Mouse (Mus musculus) liver, embryonic 13.5 days (tissue): ENCODE measurements around the gene Bloc1s3. TPM values are rescaled to one million over a fixed set of nuclear protein-coding genes. Genes with fewer than 3 reads are reported as not detected.

Experiments used
- ATAC-seq: fragments of 200-750 bp; cut with Nextera tagmentation; 2 replicates; pipeline ENCODE4 v1.8.0; 2017; ENCODE audit warnings: low read depth, mild to moderate bottlenecking, moderate number of reproducible peaks, moderate library complexity
- DNase-seq: peaks from one replicate; pipeline ENCODE4 v3.0.0; 2022
- H3K27ac ChIP-seq: fragments of 300-500 bp; sonication (generic); 2 replicates; pipeline ENCODE4 v1.5.1; 2015; ENCODE audit warnings: moderate library complexity, mild to moderate bottlenecking, inconsistent platforms
- H3K27me3 ChIP-seq: fragments of 300-500 bp; sonication (generic); 2 replicates; pipeline ENCODE4 v1.6.1; 2015; ENCODE audit warnings: mild to moderate bottlenecking, inconsistent platforms
- H3K36me3 ChIP-seq: fragments of 300-500 bp; sonication (generic); 2 replicates; pipeline ENCODE4 v1.6.1; 2015; ENCODE audit warnings: mild to moderate bottlenecking, inconsistent platforms
- H3K4me1 ChIP-seq: fragments of 300-500 bp; sonication (generic); replicated peaks from 2 replicates; pipeline ENCODE4 v1.6.1; 2015; ENCODE audit warnings: inconsistent platforms
- H3K4me2 ChIP-seq: fragments of 300-500 bp; sonication (generic); 2 replicates; pipeline ENCODE4 v1.6.1; 2015; ENCODE audit warnings: inconsistent platforms, mild to moderate bottlenecking, moderate library complexity
- H3K4me3 ChIP-seq: fragments of 300-500 bp; sonication (generic); replicated peaks from 2 replicates; pipeline ENCODE4 v1.5.1; 2015; ENCODE audit warnings: mild to moderate bottlenecking, inconsistent platforms
- H3K9ac ChIP-seq: fragments of 300-500 bp; sonication (generic); 2 replicates; pipeline ENCODE4 v1.6.1; 2015; ENCODE audit warnings: mild to moderate bottlenecking, inconsistent platforms
- H3K9me3 ChIP-seq: fragments of 300-500 bp; sonication (generic); replicated peaks from 2 replicates; pipeline ENCODE4 v1.6.1; 2016; ENCODE audit warnings: inconsistent platforms
- WGBS: fragments of 180-500 bp; shearing (Covaris S2); methylation state at CpG from one replicate; pipeline ENCODE4 v1.1.7; 2015; ENCODE audit not compliant: insufficient replicate concordance; 5-methylcytosine and 5-hydroxymethylcytosine counted together
- polyA plus RNA-seq: library from polyadenylated mRNA; unstranded; fragments of >200 nt; fragmentation: Nextera tagmentation; extraction: Ambion mirVana; gene quantifications from 2 replicates; pipeline ENCODE4 v1.2.1, GENCODE M21; 2015

The Bloc1s3 gene
- polyA plus RNA-seq, 1 experiment from 2014 or later, result 1.3 TPM

GRCm38 (mm10) chr7:19496214-19496555 is 12.0 kb downstream of the Bloc1s3 start:
- 62% methylated on average over 5 of the region's 5 CpGs for WGBS
- ATAC-seq (no peak), DNase-seq (no peak)
- H3K4me3 ChIP-seq, result no peak overlapping the region
- peaks cover 5% of the 10 kb centered on the region; the same call in 1 of the 2 replicates for H3K27me3 ChIP-seq
- H3K4me1 ChIP-seq, result peaks cover 37% of the 10 kb centered on the region
- no peaks in the 10 kb centered on the region for H3K9me3 ChIP-seq
- no peak overlapping the region for H3K27ac ChIP-seq
- no peaks in the 10 kb centered on the region for H3K36me3 ChIP-seq
- H3K9ac ChIP-seq, result no peak overlapping the region
- no peak overlapping the region for H3K4me2 ChIP-seq

GRCm38 (mm10) chr7:19495521-19496213 is 12.5 kb downstream of the Bloc1s3 start:
- H3K4me1 ChIP-seq, result peaks cover 37% of the 10 kb centered on the region
- no peak overlapping the region for H3K4me2 ChIP-seq
- H3K9me3 ChIP-seq, result no peaks in the 10 kb centered on the region
- H3K36me3 ChIP-seq, result no peaks in the 10 kb centered on the region
- no peak overlapping the region for H3K9ac ChIP-seq
- H3K27ac ChIP-seq, result no peak overlapping the region
- H3K4me3 ChIP-seq, result no peak overlapping the region
- H3K27me3 ChIP-seq, result peaks cover 9% of the 10 kb centered on the region; the same call in 1 of the 2 replicates
- WGBS, result 58% methylated on average over 20 of the region's 20 CpGs
- ATAC-seq (peak; percentile 26; the same call in 1 of the 2 replicates), DNase-seq (no peak)

- Histone ChIP-seq H3K36me3 (no peaks in the 10 kb centered on the region), H3K27me3 (peaks cover 12% of the 10 kb centered on the region), H3K4me3 (no peak overlapping the region), H3K9ac (no peak overlapping the region), H3K9me3 (no peaks in the 10 kb centered on the region), H3K4me1 (peaks cover 33% of the 10 kb centered on the region), H3K27ac (no peak overlapping the region), H3K4me2 (no peak overlapping the region)
- no peak for DNase-seq
- WGBS, result 77% methylated on average over 25 of the region's 25 CpGs
- no peak for ATAC-seq
Observed at GRCm38 (mm10) chr7:19494751-19495474, 13.3 kb downstream of the Bloc1s3 start.

- WGBS, result 33% methylated on average over 26 of the region's 26 CpGs
- ATAC-seq (no peak), DNase-seq (no peak)
- H3K4me1 ChIP-seq, result peaks cover 18% of the 10 kb centered on the region
- H3K9ac ChIP-seq, result no peak overlapping the region
- H3K9me3 ChIP-seq, result no peaks in the 10 kb centered on the region
- H3K36me3 ChIP-seq, result no peaks in the 10 kb centered on the region
- H3K4me3 ChIP-seq, result no peak overlapping the region
- H3K4me2 ChIP-seq, result peak overlapping the region; percentile 16
- no peak overlapping the region for H3K27ac ChIP-seq
- H3K27me3 ChIP-seq, result peaks cover 31% of the 10 kb centered on the region
Observed at GRCm38 (mm10) chr7:19491731-19492130, 16.4 kb downstream of the Bloc1s3 start.

GRCm38 (mm10) chr7:19489525-19489924 is 18.6 kb downstream of the Bloc1s3 start:
- Histone ChIP-seq H3K4me2 (no peak overlapping the region), H3K9ac (no peak overlapping the region), H3K27ac (no peak overlapping the region), H3K9me3 (no peaks in the 10 kb centered on the region), H3K27me3 (peaks cover 31% of the 10 kb centered on the region), H3K4me1 (peaks cover 8% of the 10 kb centered on the region), H3K36me3 (no peaks in the 10 kb centered on the region), H3K4me3 (no peak overlapping the region)
- DNase-seq (no peak), ATAC-seq (no peak)
- WGBS, result 69% methylated on average over 31 of the region's 31 CpGs

- no peak for DNase-seq
- peaks cover 30% of the 10 kb centered on the region for H3K27me3 ChIP-seq
- WGBS, result 28% methylated on average over 7 of the region's 7 CpGs
Observed at GRCm38 (mm10) chr7:19486549-19486948, 21.6 kb downstream of the Bloc1s3 start.

GRCm38 (mm10) chr7:19485488-19485887 is 22.7 kb downstream of the Bloc1s3 start:
- H3K36me3 ChIP-seq, result no peaks in the 10 kb centered on the region
- peaks cover 3% of the 10 kb centered on the region; the same call in 1 of the 2 replicates for H3K4me1 ChIP-seq
- H3K4me3 ChIP-seq, result no peak overlapping the region
- DNase-seq (no peak), ATAC-seq (no peak)
- H3K27ac ChIP-seq, result no peak overlapping the region
- 65% methylated on average over 1 of the region's 1 CpGs for WGBS
- no peak overlapping the region for H3K4me2 ChIP-seq
- H3K9me3 ChIP-seq, result no peaks in the 10 kb centered on the region
- peaks cover 22% of the 10 kb centered on the region for H3K27me3 ChIP-seq
- H3K9ac ChIP-seq, result no peak overlapping the region

More at GRCm38 (mm10) chr7:19486549-19486948, 21.6 kb downstream of the Bloc1s3 start:
- no peaks in the 10 kb centered on the region for H3K36me3 ChIP-seq
- H3K4me1 ChIP-seq, result peaks cover 6% of the 10 kb centered on the region
- H3K4me3 ChIP-seq, result no peak overlapping the region
- no peak overlapping the region for H3K9ac ChIP-seq
- no peak overlapping the region for H3K4me2 ChIP-seq
- H3K9me3 ChIP-seq, result no peaks in the 10 kb centered on the region
- ATAC-seq, result no peak
- H3K27ac ChIP-seq, result no peak overlapping the region

- 0 out of 2 replicates have a peak, but pooled peaks cover 4% of the 10 kb centered on the region for H3K4me1 ChIP-seq
- H3K27me3 ChIP-seq, result 0 out of 2 replicates have a peak, but pooled peaks cover 5% of the 10 kb centered on the region
- 78% methylated on average over 8 of the region's 8 CpGs for WGBS
- H3K9ac ChIP-seq, result no peak overlapping the region
- H3K4me3 ChIP-seq, result no peak overlapping the region
- H3K36me3 ChIP-seq, result no peaks in the 10 kb centered on the region
- no peak overlapping the region for H3K4me2 ChIP-seq
- no peaks in the 10 kb centered on the region for H3K9me3 ChIP-seq
- ATAC-seq (no peak), DNase-seq (no peak)
- no peak overlapping the region for H3K27ac ChIP-seq
Observed at GRCm38 (mm10) chr7:19483281-19483680, 24.9 kb downstream of the Bloc1s3 start.

GRCm38 (mm10) chr7:19477624-19478384 is 30.4 kb downstream of the Bloc1s3 start:
- ATAC-seq (0 out of 2 replicates have a peak, but pooled peaks have one; percentile 36), DNase-seq (no peak)
- Histone ChIP-seq H3K4me1 (peaks cover 19% of the 10 kb centered on the region), H3K9ac (no peak overlapping the region), H3K36me3 (peaks cover 3% of the 10 kb centered on the region; the same call in 1 of the 2 replicates), H3K27ac (no peak overlapping the region), H3K9me3 (no peaks in the 10 kb centered on the region), H3K27me3 (peaks cover 34% of the 10 kb centered on the region), H3K4me2 (no peak overlapping the region), H3K4me3 (no peak overlapping the region)
- WGBS, result 26% methylated on average over 14 of the region's 14 CpGs

- no peak for DNase-seq
- 24% methylated on average over 2 of the region's 2 CpGs for WGBS
- Histone ChIP-seq H3K4me2 (no peak overlapping the region), H3K27me3 (peaks cover 41% of the 10 kb centered on the region), H3K4me3 (no peak overlapping the region), H3K36me3 (peaks cover 3% of the 10 kb centered on the region; the same call in 1 of the 2 replicates), H3K4me1 (peaks cover 23% of the 10 kb centered on the region), H3K9ac (no peak overlapping the region), H3K27ac (no peak overlapping the region), H3K9me3 (no peaks in the 10 kb centered on the region)
- ATAC-seq, result no peak
Observed at GRCm38 (mm10) chr7:19477084-19477483, 31.1 kb downstream of the Bloc1s3 start.

GRCm38 (mm10) chr7:19473875-19474443 is 34.2 kb downstream of the Bloc1s3 start:
- peak; percentile 51 for ATAC-seq

More at GRCm38 (mm10) chr7:19473875-19474443, 34.2 kb downstream of the Bloc1s3 start:
- Histone ChIP-seq H3K4me2 (peak overlapping the region; percentile 71), H3K27me3 (peaks cover 63% of the 10 kb centered on the region), H3K27ac (no peak overlapping the region), H3K9me3 (no peaks in the 10 kb centered on the region), H3K36me3 (peaks cover 3% of the 10 kb centered on the region; the same call in 1 of the 2 replicates), H3K9ac (peak overlapping the region; percentile 39; the same call in 1 of the 2 replicates), H3K4me3 (peak overlapping the region; percentile 55), H3K4me1 (peaks cover 33% of the 10 kb centered on the region)
- 8% methylated on average over 84 of the region's 89 CpGs for WGBS
- no peak for DNase-seq
